Mouse (Mus musculus): Measurements from ENCODE around the gene Jpt2. TPM values are rescaled to one million over a fixed set of nuclear protein-coding genes. Genes with fewer than 3 reads are reported as not detected.

Jpt2 gene
- total RNA-seq, 2 experiments from 2014 or later: 6.2 to 6.8 TPM

- intact Hi-C loops (cut with DNase I): loop anchor here (10.0 kb wide), 1 partner anchor 934 kb away; the partner anchor contains the start of genes Jmjd8 and Wdr24
- DNase-seq: no peak
These were observed 70.1 kb downstream of the Jpt2 start for GRCm38 (mm10) chr17:24890151-24891092.

- intact Hi-C loops (cut with DNase I): no loop called here
- DNase-seq: no peak
These were observed 71.6 kb downstream of the Jpt2 start for GRCm38 (mm10) chr17:24888862-24889261.

Other genes with a start within 250 kb of the Jpt2 start
- gene Rnf151, start 242.6 kb downstream of the Jpt2 start, total RNA-seq (2021): not detected
- gene Rps2, start 242.6 kb downstream of the Jpt2 start, total RNA-seq (2021): 100 to 1,000 TPM; 500 to 582 TPM
- gene Ndufb10, start 236.2 kb downstream of the Jpt2 start, total RNA-seq (2021): 100 to 1,000 TPM; 420 to 464 TPM
- 100 to 1,000 TPM; 743 to 791 TPM for gene Rpl3l, start 232.9 kb downstream of the Jpt2 start, total RNA-seq (2021)
- gene Msrb1, start 224.0 kb downstream of the Jpt2 start, total RNA-seq (2021): 100 to 1,000 TPM; 192 to 205 TPM
- gene Hs3st6, start 207.7 kb downstream of the Jpt2 start, total RNA-seq (2021): not detected
- not detected for gene Meiob, start 156.4 kb downstream of the Jpt2 start, total RNA-seq (2021)
- gene Hagh, start 120.5 kb downstream of the Jpt2 start, total RNA-seq (2021): 10 to 100 TPM; 66.0 to 77.0 TPM
- 10 to 100 TPM; 40.3 to 42.1 TPM for gene Fahd1, start 110.3 kb downstream of the Jpt2 start, total RNA-seq (2021)
- gene Igfals, start 94.7 kb downstream of the Jpt2 start, total RNA-seq (2021): 1 to 10 TPM; 3.3 to 3.8 TPM
- gene Nubp2, start 74.3 kb downstream of the Jpt2 start, total RNA-seq (2021): 10 to 100 TPM; 10.0 TPM
- 10 to 100 TPM; 25.4 to 31.0 TPM for gene Spsb3, start 74.0 kb downstream of the Jpt2 start, total RNA-seq (2021)
- gene Eme2, start 65.6 kb downstream of the Jpt2 start, total RNA-seq (2021): 10 to 100 TPM in 1 of 2 experiments, 1 to 10 TPM in 1; 9.3 to 10.2 TPM
- 10 to 100 TPM; 84.6 to 90.2 TPM for gene Mrps34, start 65.6 kb downstream of the Jpt2 start, total RNA-seq (2021)
- gene Nme3, start 64.2 kb downstream of the Jpt2 start, total RNA-seq (2021): 10 to 100 TPM; 10.3 to 11.7 TPM
- 10 to 100 TPM; 16.2 to 24.4 TPM for gene Mapk8ip3, start 23.7 kb downstream of the Jpt2 start, total RNA-seq (2021)
- gene Cramp1l, start 55.1 kb upstream of the Jpt2 start, total RNA-seq (2021): 1 to 10 TPM; 5.9 to 7.1 TPM
- gene Ift140, start 55.4 kb upstream of the Jpt2 start, total RNA-seq (2021): 1 to 10 TPM; 1.7 to 2.0 TPM
- gene Tmem204, start 122.9 kb upstream of the Jpt2 start, total RNA-seq (2021): 10 to 100 TPM; 10.3 to 10.7 TPM
- gene Telo2, start 155.3 kb upstream of the Jpt2 start, total RNA-seq (2021): 1 to 10 TPM; 4.2 to 6.1 TPM
- 1 to 10 TPM; 3.7 to 4.3 TPM for gene Ptx4, start 160.1 kb upstream of the Jpt2 start, total RNA-seq (2021)
- 10 to 100 TPM; 13.7 to 14.9 TPM for gene Clcn7, start 172.7 kb upstream of the Jpt2 start, total RNA-seq (2021)
- gene Ccdc154, start 201.8 kb upstream of the Jpt2 start, total RNA-seq (2021): not detected
- not detected for gene Gm38655, start 214.8 kb upstream of the Jpt2 start, total RNA-seq (2021)
- gene BC003965, start 223.9 kb upstream of the Jpt2 start, total RNA-seq (2021): 10 to 100 TPM; 12.3 to 13.8 TPM
- gene Unkl, start 227.7 kb upstream of the Jpt2 start, total RNA-seq (2021): 1 to 10 TPM; 4.9 to 5.6 TPM